Mouse (Mus musculus) hindbrain, embryonic 15.5 days (tissue): ENCODE results near the gene Wdr70. TPM values are rescaled to one million over a fixed set of nuclear protein-coding genes. Genes with fewer than 3 reads are reported as not detected.

Experiments
- ATAC-seq: fragments of 200-750 bp; cut with Nextera tagmentation; 2 replicates; pipeline ENCODE4 v1.8.0; 2017; ENCODE audit warnings: low read depth, moderate number of reproducible peaks, moderate TSS enrichment; ENCODE audit not compliant: low FRiP score
- H3K27ac ChIP-seq: fragments of 300-500 bp; sonication (generic); replicated peaks from 2 replicates; pipeline ENCODE4 v1.5.1; 2015; ENCODE audit warnings: mild to moderate bottlenecking, inconsistent platforms
- H3K27me3 ChIP-seq: fragments of 300-500 bp; sonication (generic); 2 replicates; pipeline ENCODE4 v1.6.1; 2015; ENCODE audit warnings: control low read depth, inconsistent platforms
- H3K36me3 ChIP-seq: fragments of 300-500 bp; sonication (generic); 2 replicates; pipeline ENCODE4 v1.6.1; 2015; ENCODE audit warnings: control low read depth, inconsistent platforms
- H3K4me1 ChIP-seq: fragments of 300-500 bp; sonication (generic); replicated peaks from 2 replicates; pipeline ENCODE4 v1.6.1; 2015; ENCODE audit warnings: control low read depth, inconsistent platforms
- H3K4me2 ChIP-seq: fragments of 300-500 bp; sonication (generic); 2 replicates; pipeline ENCODE4 v1.6.1; 2015; ENCODE audit warnings: moderate library complexity, mild to moderate bottlenecking, inconsistent platforms
- H3K4me3 ChIP-seq: fragments of 300-500 bp; sonication (generic); 2 replicates; pipeline ENCODE4 v1.5.1; 2015; ENCODE audit warnings: mild to moderate bottlenecking, inconsistent platforms
- H3K9ac ChIP-seq: fragments of 300-500 bp; sonication (generic); 2 replicates; pipeline ENCODE4 v1.6.1; 2015; ENCODE audit warnings: inconsistent platforms
- H3K9me3 ChIP-seq: fragments of 300-500 bp; sonication (generic); 2 replicates; pipeline ENCODE4 v1.6.1; 2016; ENCODE audit warnings: control low read depth, inconsistent platforms
- WGBS: fragments of 180-500 bp; shearing (Covaris S2); methylation state at CpG from one replicate; pipeline ENCODE4 v1.1.7; 2015; 5-methylcytosine and 5-hydroxymethylcytosine counted together
- polyA plus RNA-seq: library from polyadenylated mRNA; unstranded; fragments of >200 nt; fragmentation: Nextera tagmentation; extraction: Ambion mirVana; gene quantifications from 2 replicates; pipeline ENCODE4 v1.2.1, GENCODE M21; 2015

Gene Wdr70
- polyA plus RNA-seq, 1 experiment from 2014 or later, result 66.8 TPM

- Histone ChIP-seq H3K27ac (no peak overlapping the region), H3K4me1 (no peaks in the 10 kb centered on the region), H3K36me3 (no peaks in the 10 kb centered on the region), H3K27me3 (no peaks in the 10 kb centered on the region), H3K4me3 (no peak overlapping the region), H3K9ac (no peak overlapping the region), H3K9me3 (no peaks in the 10 kb centered on the region), H3K4me2 (no peak overlapping the region)
- ATAC-seq, result no peak
- WGBS, result 80% methylated on average over 7 of the region's 7 CpGs
Observed at GRCm38 (mm10) chr15:8011418-8011817, 87.6 kb downstream of the Wdr70 start.

GRCm38 (mm10) chr15:8007413-8007812, 91.6 kb downstream of the Wdr70 start:
- Histone ChIP-seq H3K36me3 (no peaks in the 10 kb centered on the region), H3K4me1 (no peaks in the 10 kb centered on the region), H3K9ac (no peak overlapping the region), H3K9me3 (no peaks in the 10 kb centered on the region), H3K27me3 (no peaks in the 10 kb centered on the region), H3K4me2 (no peak overlapping the region), H3K4me3 (no peak overlapping the region), H3K27ac (no peak overlapping the region)
- 85% methylated on average over 8 of the region's 8 CpGs for WGBS
- ATAC-seq, result no peak

GRCm38 (mm10) chr15:8006056-8006455, 93.0 kb downstream of the Wdr70 start:
- 98% methylated on average over 1 of the region's 1 CpGs for WGBS
- Histone ChIP-seq H3K36me3 (no peaks in the 10 kb centered on the region), H3K4me1 (no peaks in the 10 kb centered on the region), H3K9me3 (no peaks in the 10 kb centered on the region), H3K27ac (no peak overlapping the region), H3K9ac (no peak overlapping the region), H3K27me3 (no peaks in the 10 kb centered on the region), H3K4me2 (no peak overlapping the region), H3K4me3 (no peak overlapping the region)
- no peak for ATAC-seq

GRCm38 (mm10) chr15:8005506-8005905, 93.5 kb downstream of the Wdr70 start:
- no peak overlapping the region for H3K9ac ChIP-seq
- no peak overlapping the region for H3K27ac ChIP-seq
- H3K9me3 ChIP-seq, result no peaks in the 10 kb centered on the region
- 67% methylated on average over 5 of the region's 5 CpGs for WGBS
- no peaks in the 10 kb centered on the region for H3K27me3 ChIP-seq
- H3K4me3 ChIP-seq, result no peak overlapping the region
- no peak for ATAC-seq
- no peaks in the 10 kb centered on the region for H3K4me1 ChIP-seq
- H3K4me2 ChIP-seq, result no peak overlapping the region
- H3K36me3 ChIP-seq, result no peaks in the 10 kb centered on the region

GRCm38 (mm10) chr15:8003789-8004188, 95.2 kb downstream of the Wdr70 start:
- Histone ChIP-seq H3K4me3 (no peak overlapping the region), H3K27ac (no peak overlapping the region), H3K4me2 (no peak overlapping the region), H3K9me3 (no peaks in the 10 kb centered on the region), H3K9ac (no peak overlapping the region), H3K36me3 (no peaks in the 10 kb centered on the region), H3K27me3 (no peaks in the 10 kb centered on the region), H3K4me1 (no peaks in the 10 kb centered on the region)
- 90% methylated on average over 8 of the region's 8 CpGs for WGBS
- ATAC-seq, result no peak

- Histone ChIP-seq H3K36me3 (no peaks in the 10 kb centered on the region), H3K4me3 (no peak overlapping the region), H3K4me1 (no peaks in the 10 kb centered on the region), H3K9ac (no peak overlapping the region), H3K27me3 (no peaks in the 10 kb centered on the region), H3K9me3 (no peaks in the 10 kb centered on the region), H3K27ac (no peak overlapping the region), H3K4me2 (no peak overlapping the region)
- WGBS, result 57% methylated on average over 14 of the region's 14 CpGs
- no peak for ATAC-seq
Observed at GRCm38 (mm10) chr15:7998843-7999546, 100.0 kb downstream of the Wdr70 start.

GRCm38 (mm10) chr15:7998095-7998494, 100.9 kb downstream of the Wdr70 start:
- Histone ChIP-seq H3K9me3 (no peaks in the 10 kb centered on the region), H3K36me3 (no peaks in the 10 kb centered on the region), H3K27me3 (no peaks in the 10 kb centered on the region), H3K4me3 (no peak overlapping the region), H3K4me2 (no peak overlapping the region), H3K9ac (no peak overlapping the region), H3K4me1 (no peaks in the 10 kb centered on the region), H3K27ac (no peak overlapping the region)
- 89% methylated on average over 2 of the region's 2 CpGs for WGBS
- ATAC-seq, result no peak

GRCm38 (mm10) chr15:7993721-7994120, 105.3 kb downstream of the Wdr70 start:
- H3K27ac ChIP-seq, result no peak overlapping the region
- no peaks in the 10 kb centered on the region for H3K9me3 ChIP-seq
- H3K27me3 ChIP-seq, result no peaks in the 10 kb centered on the region
- H3K9ac ChIP-seq, result no peak overlapping the region
- H3K4me3 ChIP-seq, result no peak overlapping the region
- ATAC-seq, result no peak
- H3K4me2 ChIP-seq, result no peak overlapping the region
- no peaks in the 10 kb centered on the region for H3K36me3 ChIP-seq
- H3K4me1 ChIP-seq, result no peaks in the 10 kb centered on the region
- 83% methylated on average over 6 of the region's 6 CpGs for WGBS

GRCm38 (mm10) chr15:7990101-7990500, 108.9 kb downstream of the Wdr70 start:
- H3K4me2 ChIP-seq, result no peak overlapping the region
- H3K4me1 ChIP-seq, result no peaks in the 10 kb centered on the region
- no peak for ATAC-seq
- H3K27ac ChIP-seq, result no peak overlapping the region
- no peaks in the 10 kb centered on the region for H3K36me3 ChIP-seq
- H3K27me3 ChIP-seq, result no peaks in the 10 kb centered on the region
- H3K4me3 ChIP-seq, result no peak overlapping the region
- H3K9ac ChIP-seq, result no peak overlapping the region
- no peaks in the 10 kb centered on the region for H3K9me3 ChIP-seq

GRCm38 (mm10) chr15:7987374-7987773, 111.6 kb downstream of the Wdr70 start:
- H3K4me2 ChIP-seq, result no peak overlapping the region
- H3K4me3 ChIP-seq, result no peak overlapping the region
- no peaks in the 10 kb centered on the region for H3K36me3 ChIP-seq
- H3K27ac ChIP-seq, result no peak overlapping the region
- no peaks in the 10 kb centered on the region for H3K9me3 ChIP-seq
- H3K4me1 ChIP-seq, result no peaks in the 10 kb centered on the region
- 95% methylated on average over 8 of the region's 8 CpGs for WGBS
- ATAC-seq, result no peak
- H3K9ac ChIP-seq, result no peak overlapping the region
- H3K27me3 ChIP-seq, result no peaks in the 10 kb centered on the region

GRCm38 (mm10) chr15:7986274-7986673, 112.7 kb downstream of the Wdr70 start:
- 42% methylated on average over 6 of the region's 6 CpGs for WGBS
- Histone ChIP-seq H3K4me3 (no peak overlapping the region), H3K36me3 (no peaks in the 10 kb centered on the region), H3K27me3 (no peaks in the 10 kb centered on the region), H3K4me1 (no peaks in the 10 kb centered on the region), H3K27ac (no peak overlapping the region), H3K4me2 (no peak overlapping the region), H3K9me3 (no peaks in the 10 kb centered on the region), H3K9ac (no peak overlapping the region)
- ATAC-seq, result no peak

- no peak overlapping the region for H3K9ac ChIP-seq
- 89% methylated on average over 1 of the region's 1 CpGs for WGBS
- no peaks in the 10 kb centered on the region for H3K9me3 ChIP-seq
- H3K27ac ChIP-seq, result no peak overlapping the region
- peaks cover 10% of the 10 kb centered on the region; the same call in 1 of the 2 replicates for H3K36me3 ChIP-seq
- no peak for ATAC-seq
- H3K4me3 ChIP-seq, result no peak overlapping the region
- no peaks in the 10 kb centered on the region for H3K4me1 ChIP-seq
- no peak overlapping the region for H3K4me2 ChIP-seq
- H3K27me3 ChIP-seq, result no peaks in the 10 kb centered on the region
Observed at GRCm38 (mm10) chr15:7978640-7979039, 120.4 kb downstream of the Wdr70 start.

GRCm38 (mm10) chr15:7976775-7977174, 122.2 kb downstream of the Wdr70 start:
- Histone ChIP-seq H3K4me1 (no peaks in the 10 kb centered on the region), H3K4me2 (no peak overlapping the region), H3K27me3 (no peaks in the 10 kb centered on the region), H3K4me3 (no peak overlapping the region), H3K36me3 (peaks cover 10% of the 10 kb centered on the region; the same call in 1 of the 2 replicates), H3K27ac (no peak overlapping the region), H3K9me3 (no peaks in the 10 kb centered on the region), H3K9ac (no peak overlapping the region)
- ATAC-seq, result no peak
- 22% methylated on average over 9 of the region's 9 CpGs for WGBS
